Mouse (Mus musculus) erythroblast, embryonic 14.5 days (primary cell): Measurements from ENCODE around the gene Wt1. TPM values are rescaled to one million over a fixed set of nuclear protein-coding genes. Genes with fewer than 3 reads are reported as not detected.
A peak's percentile ranks its signal among the peaks of the same experiment; 100 is the strongest.

Experiments used
- H3K27me3 ChIP-seq: 2 replicates; pipeline ENCODE4 v1.6.1; 2012; ENCODE audit warnings: inconsistent platforms; ENCODE audit not compliant: control insufficient read depth
- H3K36me3 ChIP-seq: 2 replicates; pipeline ENCODE4 v1.6.1; 2012; ENCODE audit warnings: mild to moderate bottlenecking, inconsistent platforms; ENCODE audit not compliant: control insufficient read depth
- H3K4me1 ChIP-seq: 2 replicates; pipeline ENCODE4 v1.6.1; 2012; ENCODE audit warnings: inconsistent platforms; ENCODE audit not compliant: control insufficient read depth
- H3K4me3 ChIP-seq: replicated peaks from 2 replicates; pipeline ENCODE3; 2012; ENCODE audit warnings: moderate library complexity, mild to moderate bottlenecking, inconsistent platforms
- H3K9me3 ChIP-seq: 2 replicates; pipeline ENCODE4 v1.6.1; 2012; ENCODE audit warnings: low read length, inconsistent platforms, mixed read lengths; ENCODE audit not compliant: control insufficient read depth
- GATA1 ChIP-seq: IDR thresholded peaks from 2 replicates; pipeline ENCODE4 v1.6.1; 2012; ENCODE audit warnings: low read length, inconsistent platforms, mixed read lengths
- TAL1 ChIP-seq: IDR thresholded peaks from 3 replicates; pipeline ENCODE4 v1.6.1; 2012; ENCODE audit warnings: low read length, inconsistent platforms, mixed read lengths
- polyA plus RNA-seq: library from polyadenylated mRNA; stranded (reverse); fragments of >175 nt; gene quantifications from 2 replicates; pipeline ENCODE4 v1.2.3, GENCODE M21; 2012

Wt1 gene
- not detected in 2 replicates for polyA plus RNA-seq

DNA sequence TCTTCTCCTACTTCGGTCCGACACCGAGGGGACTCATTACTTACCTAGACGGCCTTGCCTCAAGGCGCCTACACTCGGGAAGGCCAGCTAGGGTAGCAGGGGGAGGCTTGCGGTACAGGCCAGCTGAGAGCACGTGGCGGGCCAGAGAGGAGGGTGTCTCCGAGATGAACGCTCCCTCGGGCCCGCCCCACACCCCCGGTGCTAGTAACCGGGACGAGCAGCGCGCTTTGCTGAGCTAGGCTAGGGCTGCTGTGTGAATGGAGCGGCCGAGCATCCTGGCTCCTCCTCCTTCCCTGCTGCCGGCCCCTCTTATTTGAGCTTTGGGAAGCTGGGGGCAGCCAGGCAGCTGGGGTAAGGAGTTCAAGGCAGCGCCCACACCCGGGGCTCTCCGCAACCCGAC, at the start of gene Wt1:
Wt1 (plus strand) TSS at position 251 of the 400 bp plus-strand sequence.
- H3K27me3 ChIP-seq = peaks cover 100% of the 10 kb centered on the region
- no peaks in the 10 kb centered on the region for H3K36me3 ChIP-seq
- H3K4me3 ChIP-seq = peak within 1 kb of the TSS; percentile 20
- TF ChIP-seq TAL1 (no peak), GATA1 (no peak)
- peaks cover 2% of the 10 kb centered on the region; the same call in 1 of the 2 replicates for H3K9me3 ChIP-seq
- H3K4me1 ChIP-seq = peaks cover 2% of the 10 kb centered on the region

- no peaks in the 10 kb centered on the region for H3K36me3 ChIP-seq
- no peaks in the 10 kb centered on the region for H3K9me3 ChIP-seq
- no peaks in the 10 kb centered on the region for H3K4me1 ChIP-seq
- no peak overlapping the region for H3K4me3 ChIP-seq
- H3K27me3 ChIP-seq = no peaks in the 10 kb centered on the region
- TF ChIP-seq GATA1 (no peak), TAL1 (no peak)
Observed at GRCm38 (mm10) chr2:105077151-105077550, 49.2 kb upstream of the Wt1 start.

- Histone ChIP-seq H3K9me3 (no peaks in the 10 kb centered on the region), H3K4me1 (no peaks in the 10 kb centered on the region), H3K36me3 (no peaks in the 10 kb centered on the region), H3K27me3 (no peaks in the 10 kb centered on the region; the same call in 1 of the 2 replicates), H3K4me3 (no peak overlapping the region)
- no peak for TF ChIP-seq GATA1
- no peak for TF ChIP-seq TAL1
Observed at GRCm38 (mm10) chr2:105082256-105082790, 44.0 kb upstream of the Wt1 start.

DNA sequence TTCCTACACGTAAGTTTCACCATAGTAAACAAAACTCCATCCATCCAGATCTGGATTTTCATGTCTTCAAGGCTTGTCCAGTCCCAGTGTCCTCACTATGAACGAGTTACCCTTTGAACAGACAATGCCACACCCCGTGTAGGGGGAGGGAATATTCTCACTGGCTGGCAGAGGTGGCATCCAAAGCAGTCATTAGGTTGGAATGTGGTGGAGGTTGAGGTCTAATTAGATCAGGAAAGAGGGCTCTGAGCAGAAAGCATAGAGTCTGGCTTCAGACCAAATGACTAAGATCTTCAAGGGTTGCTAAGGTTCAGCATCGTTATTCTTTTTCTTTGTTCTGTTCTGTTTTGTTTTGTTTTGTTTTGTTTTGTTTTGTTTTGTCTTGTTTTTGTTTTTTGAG, 42.3 kb upstream of the Wt1 start:
- Histone ChIP-seq H3K4me3 (no peak overlapping the region), H3K36me3 (no peaks in the 10 kb centered on the region), H3K4me1 (no peaks in the 10 kb centered on the region), H3K27me3 (no peaks in the 10 kb centered on the region; the same call in 1 of the 2 replicates), H3K9me3 (no peaks in the 10 kb centered on the region)
- TF ChIP-seq GATA1 (no peak), TAL1 (no peak)

DNA sequence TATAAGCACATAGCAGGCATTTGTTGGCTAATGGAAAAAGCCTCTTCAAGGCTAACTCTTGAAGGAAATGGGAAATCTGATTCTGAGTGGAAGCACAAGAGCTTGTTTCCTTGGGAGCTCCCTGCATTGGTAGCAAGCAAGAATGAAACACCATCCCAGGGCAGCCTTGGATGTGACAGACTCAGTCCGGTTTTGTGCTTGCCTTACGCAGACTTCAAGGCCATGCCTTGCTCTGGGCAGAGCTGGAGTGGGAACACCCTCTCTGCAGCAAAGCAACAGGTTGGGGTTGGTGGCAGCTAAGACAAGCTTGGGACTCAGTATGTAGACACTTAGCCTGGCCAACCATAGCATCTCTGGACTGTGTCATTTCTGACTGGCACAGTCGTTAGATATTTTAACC, 40.2 kb upstream of the Wt1 start:
- TF ChIP-seq GATA1 = no peak
- TF ChIP-seq TAL1 = no peak
- Histone ChIP-seq H3K4me3 (no peak overlapping the region), H3K4me1 (no peaks in the 10 kb centered on the region), H3K27me3 (no peaks in the 10 kb centered on the region; the same call in 1 of the 2 replicates), H3K9me3 (no peaks in the 10 kb centered on the region), H3K36me3 (no peaks in the 10 kb centered on the region)

DNA sequence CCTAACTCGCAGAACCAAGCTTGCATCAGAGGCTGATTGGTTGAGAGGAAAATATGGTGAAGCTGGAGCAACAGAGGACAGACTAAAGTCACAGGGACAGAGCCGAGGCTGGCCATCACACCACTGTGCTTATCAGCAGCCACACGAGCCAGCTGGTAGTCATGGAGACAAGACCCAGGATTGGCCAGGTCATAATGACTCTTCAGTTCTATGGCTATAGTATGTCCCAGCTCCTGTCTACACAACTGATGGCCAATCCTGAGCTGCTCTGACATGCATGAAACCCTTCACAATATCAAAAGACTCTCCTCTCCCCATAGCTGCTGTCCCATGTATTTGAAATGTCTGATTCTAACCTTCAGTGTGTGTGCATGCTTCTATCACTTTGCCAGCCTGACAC, 38.3 kb upstream of the Wt1 start:
- TF ChIP-seq TAL1 (no peak), GATA1 (no peak)
- Histone ChIP-seq H3K4me1 (no peaks in the 10 kb centered on the region), H3K27me3 (no peaks in the 10 kb centered on the region), H3K4me3 (no peak overlapping the region), H3K36me3 (no peaks in the 10 kb centered on the region), H3K9me3 (no peaks in the 10 kb centered on the region)

DNA sequence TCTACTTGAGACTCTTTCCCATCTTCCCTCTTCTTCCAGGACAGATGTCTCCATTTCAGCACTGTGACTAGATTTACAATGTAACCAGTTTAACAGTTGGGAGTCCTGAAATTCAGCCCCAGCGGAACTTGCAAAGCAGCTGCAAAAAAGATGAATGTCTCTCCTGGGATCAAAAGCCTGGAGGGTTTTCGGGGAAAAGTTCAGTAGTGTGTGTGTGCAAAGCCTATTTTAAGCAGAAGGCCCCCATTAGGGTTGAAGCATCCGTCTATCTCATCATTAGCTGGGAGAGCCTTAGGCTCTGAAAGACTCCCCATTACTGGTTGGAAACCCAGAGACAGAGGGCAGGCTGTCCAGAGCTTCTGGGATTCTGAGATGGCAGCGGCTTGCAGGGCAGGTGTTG, 37.2 kb upstream of the Wt1 start:
- Histone ChIP-seq H3K36me3 (no peaks in the 10 kb centered on the region), H3K9me3 (no peaks in the 10 kb centered on the region), H3K27me3 (no peaks in the 10 kb centered on the region), H3K4me1 (no peaks in the 10 kb centered on the region), H3K4me3 (no peak overlapping the region)
- TF ChIP-seq GATA1 (no peak), TAL1 (no peak)

GRCm38 (mm10) chr2:105089581-105090508, 36.5 kb upstream of the Wt1 start:
- Histone ChIP-seq H3K27me3 (no peaks in the 10 kb centered on the region), H3K36me3 (no peaks in the 10 kb centered on the region), H3K4me3 (no peak overlapping the region), H3K4me1 (no peaks in the 10 kb centered on the region), H3K9me3 (no peaks in the 10 kb centered on the region)
- TF ChIP-seq GATA1 (no peak), TAL1 (no peak)

DNA sequence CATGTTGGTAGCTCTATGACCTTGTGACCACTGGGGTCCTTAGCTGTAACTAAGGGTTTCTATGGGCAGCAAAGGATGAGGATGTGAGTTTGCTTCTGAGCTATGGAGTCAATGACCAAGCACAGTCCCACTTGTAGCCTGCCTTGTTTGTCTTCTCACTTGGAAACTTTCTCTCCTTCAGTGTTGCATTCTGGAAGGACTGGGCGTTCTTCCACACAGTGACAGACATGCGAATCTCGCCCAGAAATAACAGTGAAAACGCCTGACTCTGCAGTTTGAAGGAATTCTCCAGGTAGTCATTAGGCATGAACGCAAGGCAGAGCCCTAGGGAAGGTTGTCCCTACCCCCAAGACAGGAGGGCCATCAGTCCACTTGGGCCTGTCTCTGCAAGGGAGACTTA, 35.3 kb upstream of the Wt1 start:
- H3K4me1 ChIP-seq = no peaks in the 10 kb centered on the region
- no peaks in the 10 kb centered on the region for H3K27me3 ChIP-seq
- H3K9me3 ChIP-seq = no peaks in the 10 kb centered on the region
- no peak for TF ChIP-seq TAL1
- no peak for TF ChIP-seq GATA1
- no peaks in the 10 kb centered on the region for H3K36me3 ChIP-seq
- no peak overlapping the region for H3K4me3 ChIP-seq
